Mouse (Mus musculus) left cerebral cortex, adult 11 months (tissue): ENCODE measurements around the gene Zfyve21.

Source experiments
- DNase-seq: peaks from one replicate; pipeline ENCODE4 v3.0.0; 2022; ENCODE audit warnings: low spot score

The Zfyve21 gene

GRCm38 (mm10) chr12:111800459-111801183 is 13.3 kb upstream of the Zfyve21 start:
- DNase-seq = no peak

- DNase-seq = no peak
These were observed 10.4 kb upstream of the Zfyve21 start for GRCm38 (mm10) chr12:111803538-111803937.

GRCm38 (mm10) chr12:111808775-111809174 is 5.2 kb upstream of the Zfyve21 start:
- no peak for DNase-seq

- DNase-seq = peak; percentile 61
These were observed 4.2 kb upstream of the Zfyve21 start for GRCm38 (mm10) chr12:111809762-111810161.

- DNase-seq = no peak
These were observed 1.9 kb upstream of the Zfyve21 start for GRCm38 (mm10) chr12:111812075-111812474.

- DNase-seq = no peak
These were observed 1.4 kb upstream of the Zfyve21 start for GRCm38 (mm10) chr12:111812611-111813010.

- no peak for DNase-seq
These were observed 732 bp upstream of the Zfyve21 start for GRCm38 (mm10) chr12:111813111-111813765.

- DNase-seq = no peak
These were observed 1.1 kb downstream of the Zfyve21 start for GRCm38 (mm10) chr12:111814769-111815762.

GRCm38 (mm10) chr12:111816528-111816927 is 2.6 kb downstream of the Zfyve21 start:
- DNase-seq = no peak

GRCm38 (mm10) chr12:111816967-111817366 is 3.0 kb downstream of the Zfyve21 start:
- no peak for DNase-seq

- no peak for DNase-seq
These were observed 4.0 kb downstream of the Zfyve21 start for GRCm38 (mm10) chr12:111817991-111818390.

GRCm38 (mm10) chr12:111819936-111820335 is 6.0 kb downstream of the Zfyve21 start:
- DNase-seq = no peak

GRCm38 (mm10) chr12:111820708-111821107 is 6.7 kb downstream of the Zfyve21 start:
- no peak for DNase-seq

- DNase-seq = no peak
These were observed 8.0 kb downstream of the Zfyve21 start for GRCm38 (mm10) chr12:111821931-111822330.

- DNase-seq = no peak
These were observed 13.6 kb downstream of the Zfyve21 start for GRCm38 (mm10) chr12:111827556-111827955.

- DNase-seq = no peak
These were observed 15.5 kb downstream of the Zfyve21 start for GRCm38 (mm10) chr12:111829447-111829846.

GRCm38 (mm10) chr12:111829954-111830353 is 16.0 kb downstream of the Zfyve21 start:
- no peak for DNase-seq

GRCm38 (mm10) chr12:111830375-111830774 is 16.4 kb downstream of the Zfyve21 start:
- DNase-seq = no peak

- no peak for DNase-seq
These were observed 18.7 kb downstream of the Zfyve21 start for GRCm38 (mm10) chr12:111832643-111833042.

- no peak for DNase-seq
These were observed 19.5 kb downstream of the Zfyve21 start for GRCm38 (mm10) chr12:111833457-111833856.

GRCm38 (mm10) chr12:111842565-111843433 is 28.8 kb downstream of the Zfyve21 start:
- DNase-seq = no peak
